Mouse (Mus musculus) brain, embryonic 14.5 days (tissue): Measurements from ENCODE around the gene Prkar1a.

Experiments used
- CTCF ChIP-seq: fragments of 200-500 bp; IDR thresholded peaks from 2 replicates; pipeline ENCODE4 v1.5.1; 2012; ENCODE audit warnings: inconsistent platforms, mild to moderate bottlenecking, moderate library complexity, borderline replicate concordance; ENCODE audit not compliant: insufficient read depth, insufficient read length; ENCODE audit errors: extremely low read depth
- POLR2A ChIP-seq: fragments of 200-500 bp; IDR thresholded peaks from 2 replicates; pipeline ENCODE4 v1.6.1; 2012; ENCODE audit warnings: mild to moderate bottlenecking, inconsistent platforms, borderline replicate concordance; ENCODE audit not compliant: poor library complexity, insufficient read depth, insufficient read length, severe bottlenecking; ENCODE audit errors: extremely low read depth

- TF ChIP-seq POLR2A (no peak), CTCF (no peak)
Observed at GRCm38 (mm10) chr11:109716981-109717380, 67.8 kb downstream of the Prkar1a start.
